ENCODE assay signal across 9 mouse cellular contexts in the genomic region with DNA sequence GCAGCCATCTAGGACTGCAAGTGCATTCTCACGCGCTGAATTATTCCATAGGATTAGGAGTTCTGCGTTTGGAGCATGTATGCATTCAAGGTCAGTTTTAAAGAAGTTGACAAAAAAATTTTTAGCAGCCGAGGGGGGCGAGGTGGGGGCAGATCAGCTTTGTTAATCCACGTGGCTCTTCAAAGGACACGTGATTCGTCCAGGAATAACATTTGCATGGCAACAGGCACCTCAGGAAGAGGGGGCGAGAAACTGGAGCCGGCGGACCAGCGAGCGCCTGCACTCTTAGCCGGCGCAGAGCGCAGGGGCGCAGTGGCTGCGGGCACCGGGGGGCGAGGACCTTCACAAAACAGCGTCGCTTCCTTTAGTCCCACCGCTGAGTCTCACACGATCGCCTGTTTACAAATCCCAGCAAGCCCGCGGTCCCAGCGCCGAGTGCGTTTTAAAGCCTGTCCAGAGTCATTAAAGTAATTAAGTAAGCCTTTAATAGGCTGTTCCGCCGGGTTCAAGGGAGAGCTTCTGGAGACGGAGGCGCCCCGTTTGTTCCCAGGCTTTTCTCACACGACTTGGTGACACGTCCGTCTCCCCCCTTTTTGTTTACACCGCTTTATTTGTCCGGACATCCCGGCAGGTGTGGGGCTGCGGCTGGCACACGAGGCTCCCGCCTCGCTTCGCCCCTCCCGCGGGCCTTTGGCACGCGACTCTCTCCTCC. TPM values are rescaled to one million over a fixed set of nuclear protein-coding genes. Genes with fewer than 3 reads are reported as not detected.
A peak's percentile ranks its signal among the peaks of the same experiment; 100 is the strongest.
DNase-seq lines count a peak whose midpoint lies in the region; ATAC-seq and TF ChIP-seq lines count a peak whose summit lies in the region.
"Had no signal": no experiment of that assay in that cellular context is flagged by ENCODE, and none has a peak within 500 bp of the region (broad histone marks: within the 10 kb centered on the region; RNA-seq: fewer than 3 reads in every experiment).

A gene (minus strand): TSS at position 491 of the 712 bp plus-strand sequence.

- DNase-seq in kidney, postnatal 0 days (ENCODE audit: low spot score): no peak
- no peak for DNase-seq in kidney, postnatal 14 days
- DNase-seq in neural tube, embryonic 10.5 days (ENCODE audit: extremely low spot score, low spot score): peak; percentile 36
- DNase-seq in cerebellum, adult 18-20 months: no peak
- DNase-seq in frontal cortex, postnatal 36 days (ENCODE audit: low spot score in 2 of 2): no peak
- DNase-seq: gastrocnemius, postnatal 25 days had no signal

- 0 out of 2 replicates have a peak within 1 kb of the TSS, but pooled peaks have one; percentile 15 for H3K4me2 ChIP-seq in kidney, postnatal 0 days (ENCODE audit: low read length)
- peak within 1 kb of the TSS; percentile 32 for H3K4me2 ChIP-seq in embryonic facial prominence, embryonic 15.5 days (replicated peaks)
- H3K4me2 ChIP-seq in hindbrain, embryonic 13.5 days: peak within 1 kb of the TSS; percentile 30

- no peaks in the 10 kb centered on the region for H3K9me3 ChIP-seq in kidney, postnatal 0 days (replicated peaks; ENCODE audit: low read length)
- no peaks in the 10 kb centered on the region for H3K9me3 ChIP-seq in embryonic facial prominence, embryonic 15.5 days (replicated peaks)
- H3K9me3 ChIP-seq in hindbrain, embryonic 13.5 days: no peaks in the 10 kb centered on the region

- no peak within 1 kb of the TSS for H3K4me3 ChIP-seq in kidney, postnatal 0 days (replicated peaks; ENCODE audit: low read depth, low read length)
- peak within 1 kb of the TSS; percentile 15; the same call in 1 of the 2 replicates for H3K4me3 ChIP-seq in embryonic facial prominence, embryonic 15.5 days (replicated peaks)
- no peak within 1 kb of the TSS for H3K4me3 ChIP-seq in hindbrain, embryonic 13.5 days

- ATAC-seq in kidney, postnatal 0 days (replicated peaks; ENCODE audit: low FRiP score, low read depth): no peak
- no peak for ATAC-seq in embryonic facial prominence, embryonic 15.5 days (ENCODE audit: insufficient number of reproducible peaks, low FRiP score, low TSS enrichment, low read depth)
- ATAC-seq in hindbrain, embryonic 13.5 days (ENCODE audit: low FRiP score): no peak
- no peak for ATAC-seq in cerebellum, adult (ENCODE audit: insufficient number of reproducible peaks, low FRiP score, low TSS enrichment)

- TF ChIP-seq CTCF in kidney, postnatal 0 days (IDR thresholded peaks at IDR 0.05; ENCODE audit: low read depth): no peak

- no peak within 1 kb of the TSS for H3K27ac ChIP-seq in kidney, postnatal 0 days
- no peak within 1 kb of the TSS for H3K27ac ChIP-seq in embryonic facial prominence, embryonic 15.5 days (replicated peaks)
- H3K27ac ChIP-seq in hindbrain, embryonic 13.5 days: no peak within 1 kb of the TSS

- WGBS in kidney, postnatal 0 days: under 1% methylated on average over 50 of the region's 50 CpGs
- WGBS in embryonic facial prominence, embryonic 15.5 days: under 1% methylated on average over 50 of the region's 50 CpGs
- under 1% methylated on average over 50 of the region's 50 CpGs for WGBS in hindbrain, embryonic 13.5 days

- no peaks in the 10 kb centered on the region for H3K36me3 ChIP-seq in kidney, postnatal 0 days (ENCODE audit: insufficient read depth, low read length)
- H3K36me3 ChIP-seq in embryonic facial prominence, embryonic 15.5 days: no peaks in the 10 kb centered on the region
- no peaks in the 10 kb centered on the region for H3K36me3 ChIP-seq in hindbrain, embryonic 13.5 days

- H3K9ac ChIP-seq in kidney, postnatal 0 days (ENCODE audit: low read depth, low read length): no peak within 1 kb of the TSS
- H3K9ac ChIP-seq in embryonic facial prominence, embryonic 15.5 days: no peak within 1 kb of the TSS
- H3K9ac ChIP-seq in hindbrain, embryonic 13.5 days: no peak within 1 kb of the TSS

- H3K27me3 ChIP-seq in kidney, postnatal 0 days (ENCODE audit: insufficient read depth, low read length): peaks cover 67% of the 10 kb centered on the region
- peaks cover 93% of the 10 kb centered on the region for H3K27me3 ChIP-seq in embryonic facial prominence, embryonic 15.5 days
- peaks cover 100% of the 10 kb centered on the region for H3K27me3 ChIP-seq in hindbrain, embryonic 13.5 days

- no peaks in the 10 kb centered on the region; the same call in 1 of the 2 replicates for H3K4me1 ChIP-seq in kidney, postnatal 0 days (replicated peaks; ENCODE audit: insufficient read depth, low read length)
- H3K4me1 ChIP-seq in embryonic facial prominence, embryonic 15.5 days: peaks cover 27% of the 10 kb centered on the region
- H3K4me1 ChIP-seq in hindbrain, embryonic 13.5 days (replicated peaks): peaks cover 22% of the 10 kb centered on the region

RNA-seq across cellular contexts. Expression of the gene that starts here (rescaled TPM):
- not detected in 2 replicates for polyA plus RNA-seq in kidney, postnatal 0 days (2015; fragmentation: Nextera tagmentation; extraction: Ambion mirVana)
- 0.28 and 1.6 TPM in 2 replicates for polyA plus RNA-seq in embryonic facial prominence, embryonic 15.5 days (2015; fragmentation: Nextera tagmentation; extraction: Ambion mirVana)
- 1.8 and 1.9 TPM in 2 replicates for polyA plus RNA-seq in hindbrain, embryonic 13.5 days (2015; fragmentation: Nextera tagmentation; extraction: Ambion mirVana)
